Mouse (Mus musculus) limb, embryonic 11.5 days (tissue): ENCODE data around the gene Sf3a3. TPM values are rescaled to one million over a fixed set of nuclear protein-coding genes. Genes with fewer than 3 reads are reported as not detected.
"Not testable (repeated sequence)": the region's sequence is repeated elsewhere in the genome, so short reads cannot be mapped to it uniquely, and the experiment has no call there.

Experiments
- ATAC-seq: fragments of 200-750 bp; cut with Nextera tagmentation; 2 replicates; pipeline ENCODE4 v1.8.0; 2017; ENCODE audit warnings: low read depth; ENCODE audit not compliant: insufficient number of reproducible peaks, low FRiP score, low TSS enrichment
- DNase-seq: peaks from one replicate; pipeline ENCODE4 v3.0.0-alpha.2; 2015; ENCODE audit warnings: low spot score
- H3K27ac ChIP-seq: fragments of 300-500 bp; sonication (generic); replicated peaks from 2 replicates; pipeline ENCODE4 v1.5.1; 2014; ENCODE audit warnings: low read depth, mild to moderate bottlenecking, low read length
- H3K27me3 ChIP-seq: fragments of 300-500 bp; sonication (generic); 2 replicates; pipeline ENCODE4 v1.6.1; 2014; ENCODE audit warnings: mild to moderate bottlenecking, low read length, mixed read lengths; ENCODE audit not compliant: control insufficient read depth, insufficient read depth
- H3K36me3 ChIP-seq: fragments of 300-500 bp; sonication (generic); 2 replicates; pipeline ENCODE4 v1.6.1; 2014; ENCODE audit warnings: mild to moderate bottlenecking, low read length, moderate library complexity, mixed read lengths; ENCODE audit not compliant: control insufficient read depth, insufficient read depth
- H3K4me1 ChIP-seq: fragments of 300-500 bp; sonication (generic); 2 replicates; pipeline ENCODE4 v1.6.1; 2014; ENCODE audit warnings: low read length, mixed read lengths; ENCODE audit not compliant: control insufficient read depth, insufficient read depth
- H3K4me2 ChIP-seq: fragments of 300-500 bp; sonication (generic); 2 replicates; pipeline ENCODE4 v1.6.1; 2014; ENCODE audit warnings: low read depth, mild to moderate bottlenecking, moderate library complexity; ENCODE audit not compliant: severe bottlenecking
- H3K4me3 ChIP-seq: fragments of 300-500 bp; sonication (generic); 2 replicates; pipeline ENCODE4 v1.5.1; 2014; ENCODE audit warnings: low read depth, low read length
- H3K9ac ChIP-seq: fragments of 300-500 bp; sonication (generic); 2 replicates; pipeline ENCODE4 v1.6.1; 2014; ENCODE audit warnings: mild to moderate bottlenecking, low read length
- H3K9me3 ChIP-seq: fragments of 300-500 bp; sonication (generic); 2 replicates; pipeline ENCODE4 v1.6.1; 2016; ENCODE audit warnings: low read length; ENCODE audit not compliant: control insufficient read depth
- WGBS: fragments of 180-500 bp; shearing (Covaris S2); extraction: QIAGEN DNeasy Blood & Tissue Kit; methylation state at CpG from one replicate; pipeline ENCODE4 v1.1.7; 2014; 5-methylcytosine and 5-hydroxymethylcytosine counted together
- polyA plus RNA-seq: library from polyadenylated mRNA; unstranded; fragments of >200 nt; fragmentation: Nextera tagmentation; extraction: Ambion mirVana; gene quantifications from 2 replicates; pipeline ENCODE4 v1.2.1, GENCODE M21; 2014

Sf3a3 gene
- polyA plus RNA-seq, 1 experiment from 2014 or later = 250 TPM

- peak overlapping the region; percentile 48; the same call in 1 of the 2 replicates for H3K9ac ChIP-seq
- ATAC-seq (no peak), DNase-seq (peak; percentile 68)
- H3K4me3 ChIP-seq = no peak overlapping the region
- peak overlapping the region; percentile 99 for H3K27ac ChIP-seq
- peak overlapping the region; percentile 43 for H3K4me2 ChIP-seq
- 3% methylated on average over 18 of the region's 18 CpGs for WGBS
- H3K36me3 ChIP-seq = no peaks in the 10 kb centered on the region
- peaks cover 33% of the 10 kb centered on the region for H3K4me1 ChIP-seq
- H3K27me3 ChIP-seq = no peaks in the 10 kb centered on the region
- H3K9me3 ChIP-seq = no peaks in the 10 kb centered on the region
Observed at GRCm38 (mm10) chr4:124709961-124710446, 4.6 kb upstream of the Sf3a3 start.

- H3K27me3 ChIP-seq = no peaks in the 10 kb centered on the region
- WGBS = 16% methylated on average over 5 of the region's 5 CpGs
- ATAC-seq (no peak), DNase-seq (peak; percentile 63)
- H3K9me3 ChIP-seq = no peaks in the 10 kb centered on the region
- no peak overlapping the region for H3K9ac ChIP-seq
- no peak overlapping the region for H3K4me2 ChIP-seq
- peaks cover 30% of the 10 kb centered on the region for H3K4me1 ChIP-seq
- H3K36me3 ChIP-seq = no peaks in the 10 kb centered on the region
- no peak overlapping the region for H3K4me3 ChIP-seq
- no peak overlapping the region for H3K27ac ChIP-seq
Observed at GRCm38 (mm10) chr4:124710776-124711291, 3.7 kb upstream of the Sf3a3 start.

- Histone ChIP-seq H3K36me3 (no peaks in the 10 kb centered on the region), H3K4me1 (peaks cover 27% of the 10 kb centered on the region), H3K9ac (no peak overlapping the region), H3K4me3 (no peak overlapping the region), H3K4me2 (no peak overlapping the region), H3K27ac (no peak overlapping the region), H3K27me3 (no peaks in the 10 kb centered on the region), H3K9me3 (no peaks in the 10 kb centered on the region)
- no peak for ATAC-seq
- no peak for DNase-seq
- 86% methylated on average over 6 of the region's 6 CpGs for WGBS
Observed at GRCm38 (mm10) chr4:124712618-124713017, 2.0 kb upstream of the Sf3a3 start.

GRCm38 (mm10) chr4:124713850-124714249, 726 bp upstream of the Sf3a3 start:
- ATAC-seq, H3K27me3 ChIP-seq, H3K36me3 ChIP-seq, H3K4me2 ChIP-seq, DNase-seq, H3K9ac ChIP-seq, H3K27ac ChIP-seq, H3K4me3 ChIP-seq, H3K9me3 ChIP-seq: not testable (repeated sequence)
- H3K4me1 ChIP-seq = peaks cover 22% of the 10 kb centered on the region
- 79% methylated on average over 5 of the region's 5 CpGs for WGBS

GRCm38 (mm10) chr4:124719101-124719500, 4.5 kb downstream of the Sf3a3 start:
- Histone ChIP-seq H3K9me3 (no peaks in the 10 kb centered on the region), H3K4me2 (no peak overlapping the region), H3K27ac (no peak overlapping the region), H3K4me3 (no peak overlapping the region), H3K4me1 (peaks cover 7% of the 10 kb centered on the region), H3K36me3 (peaks cover 17% of the 10 kb centered on the region; the same call in 1 of the 2 replicates), H3K27me3 (no peaks in the 10 kb centered on the region), H3K9ac (no peak overlapping the region)
- no peak for DNase-seq
- 92% methylated on average over 4 of the region's 4 CpGs for WGBS
- no peak for ATAC-seq

GRCm38 (mm10) chr4:124726121-124726520, 11.5 kb downstream of the Sf3a3 start:
- H3K9ac ChIP-seq = no peak overlapping the region
- 91% methylated on average over 6 of the region's 6 CpGs for WGBS
- no peaks in the 10 kb centered on the region for H3K9me3 ChIP-seq
- no peaks in the 10 kb centered on the region for H3K4me1 ChIP-seq
- no peak overlapping the region for H3K4me2 ChIP-seq
- peaks cover 40% of the 10 kb centered on the region for H3K36me3 ChIP-seq
- no peak for DNase-seq
- no peak overlapping the region for H3K27ac ChIP-seq
- H3K4me3 ChIP-seq = no peak overlapping the region
- ATAC-seq = no peak
- H3K27me3 ChIP-seq = no peaks in the 10 kb centered on the region

- ATAC-seq = no peak
- Histone ChIP-seq H3K4me3 (no peak overlapping the region), H3K36me3 (peaks cover 3% of the 10 kb centered on the region; the same call in 1 of the 2 replicates), H3K4me2 (no peak overlapping the region), H3K4me1 (no peaks in the 10 kb centered on the region), H3K9me3 (no peaks in the 10 kb centered on the region), H3K27ac (no peak overlapping the region), H3K27me3 (no peaks in the 10 kb centered on the region), H3K9ac (no peak overlapping the region)
- no peak for DNase-seq
- WGBS = 60% methylated on average over 2 of the region's 2 CpGs
Observed at GRCm38 (mm10) chr4:124736952-124737351, 22.4 kb downstream of the Sf3a3 start.

- no peak overlapping the region for H3K9ac ChIP-seq
- H3K4me3 ChIP-seq = no peak overlapping the region
- no peaks in the 10 kb centered on the region for H3K27me3 ChIP-seq
- no peak overlapping the region for H3K4me2 ChIP-seq
- H3K9me3 ChIP-seq = no peaks in the 10 kb centered on the region
- no peaks in the 10 kb centered on the region for H3K4me1 ChIP-seq
- 74% methylated on average over 5 of the region's 5 CpGs for WGBS
- H3K27ac ChIP-seq = no peak overlapping the region
- DNase-seq = no peak
- H3K36me3 ChIP-seq = peaks cover 3% of the 10 kb centered on the region; the same call in 1 of the 2 replicates
- ATAC-seq = no peak
Observed at GRCm38 (mm10) chr4:124737486-124737885, 22.9 kb downstream of the Sf3a3 start.

- Histone ChIP-seq H3K27me3 (no peaks in the 10 kb centered on the region), H3K27ac (no peak overlapping the region), H3K36me3 (peaks cover 3% of the 10 kb centered on the region; the same call in 1 of the 2 replicates), H3K4me2 (no peak overlapping the region), H3K4me3 (no peak overlapping the region), H3K9ac (no peak overlapping the region), H3K4me1 (no peaks in the 10 kb centered on the region), H3K9me3 (no peaks in the 10 kb centered on the region)
- 56% methylated on average over 4 of the region's 4 CpGs for WGBS
- no peak for ATAC-seq
- no peak for DNase-seq
Observed at GRCm38 (mm10) chr4:124738013-124738412, 23.4 kb downstream of the Sf3a3 start.
